Mouse (Mus musculus) layer of hippocampus, postnatal 36 days (tissue): ENCODE results near the gene Vmn1r194. TPM values are rescaled to one million over a fixed set of nuclear protein-coding genes. Genes with fewer than 3 reads are reported as not detected.
"Not testable (repeated sequence)": the region's sequence is repeated elsewhere in the genome, so short reads cannot be mapped to it uniquely, and the experiment has no call there.

ENCODE experiments used
- DNase-seq, 2 experiments: peaks; one replicate each; pipeline ENCODE4 v3.0.0; 2022
- microRNA-seq, 2 experiments: library from miRNA; unstranded; fragments of <30 nt; microRNA quantifications; one replicate each; pipeline ENCODE4 v1.2.0; 2021
- total RNA-seq, 2 experiments: library from RNA; stranded (reverse); gene quantifications; 2 replicates each; pipeline ENCODE4 v1.2.3; 2021

The Vmn1r194 gene
- not detected for total RNA-seq

DNA sequence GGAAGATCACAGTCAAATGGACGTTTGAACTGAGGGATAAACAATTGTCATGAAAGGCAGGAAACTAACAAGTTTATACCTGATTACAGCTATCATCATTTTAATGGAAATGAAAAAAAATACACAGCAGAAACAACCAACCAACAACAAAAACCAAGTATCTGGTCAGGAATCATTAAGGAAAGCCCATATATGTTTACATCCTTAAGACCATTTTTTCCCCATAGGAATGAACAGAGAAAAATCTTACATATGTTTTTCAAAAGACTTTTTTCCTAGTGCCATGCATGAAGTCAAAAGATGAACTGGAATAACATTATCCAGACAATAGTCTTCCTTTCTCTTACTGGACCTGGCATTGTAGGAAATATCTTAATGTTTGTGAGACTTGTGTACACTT, at the start of gene Vmn1r194:
TSS of gene Vmn1r194 (plus strand) at position 301 of the 400 bp plus-strand sequence.
- no peak for DNase-seq

DNA sequence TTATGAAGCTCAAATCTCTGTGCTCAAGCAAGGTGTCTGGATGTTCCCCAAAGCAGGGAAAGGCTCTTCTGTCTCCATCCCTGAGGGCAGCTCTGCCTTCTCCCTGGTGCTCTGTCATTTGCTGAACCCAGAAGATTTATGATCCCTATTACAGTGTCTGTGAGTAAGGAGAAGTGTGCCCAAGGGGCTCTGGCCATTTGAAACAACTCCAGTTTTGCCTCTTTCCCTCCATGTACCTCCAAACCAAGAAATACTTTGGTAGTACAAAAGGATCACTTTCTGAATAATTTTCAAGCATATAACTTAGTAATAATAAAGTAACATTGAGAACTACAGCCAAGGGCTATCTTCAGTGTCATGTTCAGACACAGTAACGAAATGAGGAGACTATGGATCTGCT, 21.0 kb upstream of the Vmn1r194 start, which contains the start of gene Vmn1r193:
TSS of gene Vmn1r193 (minus strand) at position 101 of the 400 bp plus-strand sequence.
- DNase-seq: not testable (repeated sequence)

DNA sequence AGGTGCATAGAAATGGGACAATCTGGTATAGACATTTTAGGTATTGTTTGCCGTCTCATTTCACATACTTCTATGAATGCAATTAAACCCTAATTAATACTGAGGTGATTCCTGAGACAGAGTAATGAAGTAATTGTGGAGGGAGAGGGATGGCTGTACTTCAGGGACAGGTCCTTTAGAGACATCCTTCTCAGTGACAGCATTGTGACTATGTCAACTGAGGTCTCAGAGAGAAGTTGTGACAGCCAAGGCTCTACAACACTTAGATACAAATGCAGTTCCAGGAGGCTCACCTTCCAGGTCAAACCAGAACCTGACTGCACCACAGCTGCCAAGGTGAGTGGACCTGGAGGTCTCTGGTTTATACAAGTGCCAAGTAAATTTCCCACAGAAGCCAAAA, 26.2 kb downstream of the Vmn1r194 start, which contains the start of gene Vmn1r195:
TSS of gene Vmn1r195 (plus strand) at position 301 of the 400 bp plus-strand sequence.
- not testable (repeated sequence) for DNase-seq

GRCm38 (mm10) chr13:22271721-22272120, 27.7 kb downstream of the Vmn1r194 start:
- DNase-seq: no peak

- no peak for DNase-seq
Measured at GRCm38 (mm10) chr13:22284578-22284977, 40.6 kb downstream of the Vmn1r194 start.

DNA sequence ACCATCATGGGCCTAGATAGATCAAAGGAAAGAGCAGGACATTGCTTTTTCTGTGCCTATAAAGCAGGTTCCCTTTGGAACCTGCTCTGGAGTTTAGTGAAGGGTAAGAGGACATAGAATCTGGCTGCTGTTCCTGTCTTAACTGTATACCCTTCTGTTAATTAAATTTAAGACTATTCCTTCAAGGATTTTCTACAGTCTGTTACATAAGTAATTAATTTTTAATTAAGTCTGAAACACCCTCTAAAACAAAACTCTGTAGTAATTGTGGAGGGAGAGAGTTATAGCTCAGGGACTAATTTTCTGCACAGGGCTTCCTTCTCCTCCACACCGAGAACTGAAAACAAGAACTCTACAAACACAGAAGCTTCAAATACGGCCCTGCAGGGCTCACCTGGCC, 45.6 kb downstream of the Vmn1r194 start, which contains the start of gene Vmn1r196:
TSS of gene Vmn1r196 (plus strand) at position 301 of the 400 bp plus-strand sequence.
- DNase-seq: no peak

Small RNA genes lying within 50 kb of the gene (microRNA-seq; reads per million reads assigned to microRNA genes)
- gene Gm23282 (0 reads per million in 2 experiments), gene Gm25084 (0 reads per million in 2 experiments)

Other genes with a start within 250 kb of the Vmn1r194 start
- under 1 TPM; 0.25 to 0.42 TPM for gene Prss16, start 234.5 kb upstream of the Vmn1r194 start, total RNA-seq
- 10 to 100 TPM; 11.4 to 25.4 TPM for gene Hist1h2ah, start 208.6 kb upstream of the Vmn1r194 start, total RNA-seq
- 10 to 100 TPM; 30.5 to 35.2 TPM for gene Hist1h2bk, start 208.3 kb upstream of the Vmn1r194 start, total RNA-seq
- gene Hist1h4i, start 202.9 kb upstream of the Vmn1r194 start, total RNA-seq: 10 to 100 TPM; 72.6 to 72.8 TPM
- gene Hist1h2ag, start 201.3 kb upstream of the Vmn1r194 start, total RNA-seq: 10 to 100 TPM; 13.7 to 21.6 TPM
- 10 to 100 TPM; 12.5 to 16.9 TPM for gene Hist1h2bj, start 201.0 kb upstream of the Vmn1r194 start, total RNA-seq
- gene Vmn1r188, start 159.8 kb upstream of the Vmn1r194 start, total RNA-seq: not detected
- gene Vmn1r189, start 138.4 kb upstream of the Vmn1r194 start, total RNA-seq: not detected
- not detected for gene Vmn1r191, start 60.2 kb upstream of the Vmn1r194 start, total RNA-seq
- not detected for gene Vmn1r192, start 53.1 kb upstream of the Vmn1r194 start, total RNA-seq
- not detected for gene Vmn1r193, start 21.1 kb upstream of the Vmn1r194 start, total RNA-seq
- not detected for gene Vmn1r195, start 26.3 kb downstream of the Vmn1r194 start, total RNA-seq
- not detected for gene Vmn1r196, start 45.7 kb downstream of the Vmn1r194 start, total RNA-seq
- not detected for gene Vmn1r197, start 80.4 kb downstream of the Vmn1r194 start, total RNA-seq
- gene Vmn1r198, start 106.1 kb downstream of the Vmn1r194 start, total RNA-seq: not detected
- not detected for gene Vmn1r199, start 135.6 kb downstream of the Vmn1r194 start, total RNA-seq
- gene Vmn1r200, start 146.2 kb downstream of the Vmn1r194 start, total RNA-seq: not detected
- gene Vmn1r201, start 227.7 kb downstream of the Vmn1r194 start, total RNA-seq: not detected